Mouse (Mus musculus) ovary, adult 10 weeks (tissue): ENCODE data around the gene Myo1g. TPM values are rescaled to one million over a fixed set of nuclear protein-coding genes. Genes with fewer than 3 reads are reported as not detected.

Source experiments
- polyA plus RNA-seq: library from polyadenylated mRNA; stranded (reverse); fragments of 350-450 nt; fragmentation: Illumina TruSeq; extraction: RNeasy Lipid Tissue Mini Kit (QIAGEN cat#74804); gene quantifications from one replicate; pipeline ENCODE4 v1.2.3, GENCODE M21; 2014

The Myo1g gene
- polyA plus RNA-seq, result not detected

GRCm38 (mm10) chr11:6520507-6521173 lies at the start of gene Myo1g:
TSS of gene Myo1g (minus strand) at chr11:6520965.

GRCm38 (mm10) chr11:6546205-6547013 lies 25.6 kb upstream of the Myo1g start, which contains the start of gene Ccm2:
TSS of gene Ccm2 (plus strand) at chr11:6546887.

GRCm38 (mm10) chr11:6475867-6476484 lies 44.8 kb downstream of the Myo1g start, which contains the start of gene Purb:
TSS of gene Purb (minus strand) at chr11:6475917.

Other genes starting within 250 kb of the Myo1g start
- 46.5 TPM for gene Tmed4, start 246.1 kb downstream of the Myo1g start, polyA plus RNA-seq
- gene Ogdh, start 229.3 kb downstream of the Myo1g start, polyA plus RNA-seq, result 64.3 TPM
- gene Zmiz2, start 131.9 kb downstream of the Myo1g start, polyA plus RNA-seq, result 0.63 TPM
- 1,012 TPM for gene Ppia, start 105.5 kb downstream of the Myo1g start, polyA plus RNA-seq
- 19.9 TPM for gene H2afv, start 76.5 kb downstream of the Myo1g start, polyA plus RNA-seq
- gene Purb, start 45.0 kb downstream of the Myo1g start, polyA plus RNA-seq, result 347 TPM
- 2.1 TPM for gene Ccm2, start 25.9 kb upstream of the Myo1g start, polyA plus RNA-seq
- gene Nacad, start 85.1 kb upstream of the Myo1g start, polyA plus RNA-seq, result not detected
- 0.97 TPM for gene Tbrg4, start 105.1 kb upstream of the Myo1g start, polyA plus RNA-seq
- gene Wap, start 117.7 kb upstream of the Myo1g start, polyA plus RNA-seq, result not detected
- gene Ramp3, start 137.6 kb upstream of the Myo1g start, polyA plus RNA-seq, result not detected